ENCODE assay signal across 22 mouse cellular contexts in the genomic region with DNA sequence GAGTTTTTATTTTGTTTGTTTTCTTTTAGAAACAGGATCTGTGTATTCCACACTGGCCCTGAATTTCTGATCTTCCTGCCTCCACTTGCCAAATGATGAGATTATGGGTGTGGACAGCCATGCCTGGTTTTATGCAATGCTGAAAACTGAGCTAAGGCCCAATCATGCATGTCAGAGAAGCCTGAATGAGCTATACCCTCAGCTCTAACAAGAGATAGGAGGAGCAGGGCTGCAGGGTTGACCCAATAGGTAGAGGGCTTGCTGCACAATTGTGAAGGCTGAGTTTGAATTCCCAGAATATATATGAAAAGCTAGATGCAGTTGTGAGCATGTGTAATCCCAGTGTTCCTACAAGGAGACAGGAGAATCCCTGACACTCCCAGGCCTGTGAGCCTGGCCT.
DNase-seq lines count a peak whose midpoint lies in the region; ATAC-seq and TF ChIP-seq lines count a peak whose summit lies in the region.
"Had no signal": no experiment of that assay in that cellular context is flagged by ENCODE, and none has a peak within 500 bp of the region (broad histone marks: within the 10 kb centered on the region; RNA-seq: fewer than 3 reads in every experiment).

No protein-coding gene starts in this region.

- POLR2A ChIA-PET in Patski (lab: Charles Lee) = no interaction called here

- no peaks in the 10 kb centered on the region for H3K36me3 ChIP-seq in hindbrain, embryonic 14.5 days (replicated peaks; ENCODE audit: control insufficient read depth, insufficient read depth)
- no peaks in the 10 kb centered on the region for H3K36me3 ChIP-seq in hindbrain, postnatal 0 days (ENCODE audit: insufficient read depth, low read length)
- no peaks in the 10 kb centered on the region for H3K36me3 ChIP-seq in kidney, embryonic 16.5 days (ENCODE audit: insufficient read depth, low read length)
- H3K36me3 ChIP-seq: embryonic facial prominence, embryonic 12.5 days; forebrain, embryonic 12.5 days; forebrain, embryonic 15.5 days; heart, embryonic 10.5 days; heart, embryonic 13.5 days; hindbrain, embryonic 12.5 days had no signal

- CTCF ChIA-PET in Patski (lab: Charles Lee) = interaction anchor here (0.7 kb wide), 1 partner anchor 396 kb away, joined by 3 read pairs; no protein-coding TSS in a partner anchor

- H3K27me3 ChIP-seq in hindbrain, embryonic 14.5 days (ENCODE audit: control insufficient read depth, insufficient read depth, low read length) = no peaks in the 10 kb centered on the region
- no peaks in the 10 kb centered on the region for H3K27me3 ChIP-seq in hindbrain, postnatal 0 days (ENCODE audit: insufficient read depth, low read length)
- no peaks in the 10 kb centered on the region for H3K27me3 ChIP-seq in kidney, embryonic 16.5 days (ENCODE audit: insufficient read depth, low read length)
- H3K27me3 ChIP-seq in Patski = no peaks in the 10 kb centered on the region
- H3K27me3 ChIP-seq: embryonic facial prominence, embryonic 12.5 days; forebrain, embryonic 12.5 days; forebrain, embryonic 15.5 days; hindbrain, embryonic 12.5 days had no signal

- H3K4me2 ChIP-seq in hindbrain, embryonic 14.5 days (replicated peaks) = no peak overlapping the region
- H3K4me2 ChIP-seq in hindbrain, postnatal 0 days (ENCODE audit: low read depth, low read length) = no peak overlapping the region
- H3K4me2 ChIP-seq in kidney, embryonic 16.5 days (replicated peaks; ENCODE audit: low read depth, low read length) = no peak overlapping the region
- H3K4me2 ChIP-seq: embryonic facial prominence, embryonic 12.5 days; forebrain, embryonic 12.5 days; forebrain, embryonic 15.5 days; heart, embryonic 13.5 days; hindbrain, embryonic 12.5 days had no signal

- 0 out of 2 replicates have a peak overlapping the region, but pooled peaks have one; percentile 59 for H3K27ac ChIP-seq in hindbrain, embryonic 14.5 days
- no peak overlapping the region for H3K27ac ChIP-seq in hindbrain, postnatal 0 days
- H3K27ac ChIP-seq in kidney, embryonic 16.5 days (ENCODE audit: low read length) = 0 out of 2 replicates have a peak overlapping the region, but pooled peaks have one; percentile 6
- H3K27ac ChIP-seq: embryonic facial prominence, embryonic 12.5 days; forebrain, embryonic 12.5 days; forebrain, embryonic 15.5 days; heart, embryonic 10.5 days; heart, embryonic 13.5 days had no signal

- DNase-seq in hindbrain, embryonic 14.5 days (ENCODE audit: low spot score) = no peak
- DNase-seq in hindbrain, postnatal 0 days (ENCODE audit: low spot score) = no peak
- DNase-seq in kidney, postnatal 4 days = no peak
- DNase-seq in Patski (ENCODE audit: low read depth, low spot score) = no peak
- no peak for DNase-seq in spleen, adult 12 weeks (ENCODE audit: low spot score)
- DNase-seq: adrenal gland, postnatal 10 days; adrenal gland, postnatal 36 days; cerebellum, adult 18-20 months; cerebellum, adult 9-10 months; cerebellum, postnatal 14 days; gastrocnemius, postnatal 25 days; heart, adult 18-20 months; heart, postnatal 14 days; heart, postnatal 4 days had no signal

- 0 out of 2 replicates have a peak, but pooled peaks cover 6% of the 10 kb centered on the region for H3K9me3 ChIP-seq in hindbrain, embryonic 14.5 days (ENCODE audit: control insufficient read depth, low read length)
- H3K9me3 ChIP-seq in hindbrain, postnatal 0 days (ENCODE audit: low read length) = no peaks in the 10 kb centered on the region
- H3K9me3 ChIP-seq in kidney, embryonic 16.5 days (ENCODE audit: low read length) = no peaks in the 10 kb centered on the region
- H3K9me3 ChIP-seq: embryonic facial prominence, embryonic 12.5 days; forebrain, embryonic 12.5 days; forebrain, embryonic 15.5 days; heart, embryonic 10.5 days; heart, embryonic 13.5 days; hindbrain, embryonic 12.5 days had no signal

- no peak for ATAC-seq in hindbrain, embryonic 14.5 days (ENCODE audit: low FRiP score)
- no peak for ATAC-seq in hindbrain, postnatal 0 days
- peak; percentile 64; the same call in 1 of the 2 replicates for ATAC-seq in kidney, embryonic 16.5 days (ENCODE audit: low FRiP score, low TSS enrichment)
- peak; percentile 33 for ATAC-seq in Patski
- ATAC-seq: forebrain, embryonic 15.5 days had no signal

- no peak for TF ChIP-seq CTCF in hindbrain, postnatal 0 days (IDR thresholded peaks at IDR 0.05; ENCODE audit: low read depth)
- no peak for TF ChIP-seq CTCF in Patski (IDR thresholded peaks at IDR 0.05)

- H3K9ac ChIP-seq in hindbrain, embryonic 14.5 days = no peak overlapping the region; the same call in 1 of the 2 replicates
- no peak overlapping the region for H3K9ac ChIP-seq in hindbrain, postnatal 0 days (replicated peaks; ENCODE audit: low read length)
- no peak overlapping the region for H3K9ac ChIP-seq in kidney, embryonic 16.5 days (replicated peaks; ENCODE audit: low read length)
- H3K9ac ChIP-seq: embryonic facial prominence, embryonic 12.5 days; forebrain, embryonic 12.5 days; forebrain, embryonic 15.5 days; heart, embryonic 13.5 days; hindbrain, embryonic 12.5 days had no signal

- in situ Hi-C loops in Patski (cut with MboI; ENCODE audit: low pct_unique_long_range_greater_than_20kb) = no loop called here

- H3K4me3 ChIP-seq in hindbrain, embryonic 14.5 days (replicated peaks; ENCODE audit: low read length) = no peak overlapping the region
- H3K4me3 ChIP-seq in hindbrain, postnatal 0 days (ENCODE audit: low read length) = no peak overlapping the region
- no peak overlapping the region for H3K4me3 ChIP-seq in kidney, embryonic 16.5 days (ENCODE audit: low read length)
- H3K4me3 ChIP-seq: embryonic facial prominence, embryonic 12.5 days; erythroblast, embryonic 14.5 days; forebrain, embryonic 12.5 days; forebrain, embryonic 15.5 days; heart, embryonic 10.5 days; heart, embryonic 13.5 days; hindbrain, embryonic 12.5 days had no signal

- H3K4me1 ChIP-seq in hindbrain, embryonic 14.5 days (replicated peaks; ENCODE audit: control insufficient read depth, insufficient read depth, low read length) = peaks cover 10% of the 10 kb centered on the region; the same call in 1 of the 2 replicates
- H3K4me1 ChIP-seq in hindbrain, postnatal 0 days (ENCODE audit: insufficient read depth, low read length) = no peaks in the 10 kb centered on the region
- peaks cover 12% of the 10 kb centered on the region for H3K4me1 ChIP-seq in kidney, embryonic 16.5 days (ENCODE audit: insufficient read depth, low read length)
- H3K4me1 ChIP-seq: embryonic facial prominence, embryonic 12.5 days; forebrain, embryonic 15.5 days had no signal

Comparison
In these comparisons a context has a peak if more than half of its experiments do, and no peak if none do; other contexts are left out.
1. ATAC-seq: peak in kidney, embryonic 16.5 days (single experiment) and Patski (single experiment); none in hindbrain, embryonic 14.5 days (single experiment) and hindbrain, postnatal 0 days (single experiment).